Mouse (Mus musculus) limb, embryonic 14.5 days (tissue): ENCODE results near the gene Mthfd1. TPM values are rescaled to one million over a fixed set of nuclear protein-coding genes. Genes with fewer than 3 reads are reported as not detected.

Source experiments
- ATAC-seq: fragments of 200-750 bp; cut with Nextera tagmentation; 2 replicates; pipeline ENCODE4 v1.8.0; 2017; ENCODE audit warnings: low read depth, moderate number of reproducible peaks, moderate TSS enrichment; ENCODE audit not compliant: low FRiP score
- DNase-seq: peaks from one replicate; pipeline ENCODE4 v3.0.0-alpha.2; 2015; ENCODE audit warnings: low spot score
- H3K27ac ChIP-seq: fragments of 300-500 bp; sonication (generic); replicated peaks from 2 replicates; pipeline ENCODE4 v1.5.1; 2014; ENCODE audit warnings: low read depth, mild to moderate bottlenecking, low read length, moderate library complexity, mixed read lengths
- H3K27me3 ChIP-seq: fragments of 300-500 bp; sonication (generic); 2 replicates; pipeline ENCODE4 v1.6.1; 2014; ENCODE audit warnings: low read length, mixed read lengths; ENCODE audit not compliant: control insufficient read depth, insufficient read depth
- H3K36me3 ChIP-seq: fragments of 300-500 bp; sonication (generic); 2 replicates; pipeline ENCODE4 v1.6.1; 2014; ENCODE audit warnings: mild to moderate bottlenecking, low read length, moderate library complexity, mixed read lengths; ENCODE audit not compliant: control insufficient read depth, insufficient read depth
- H3K4me1 ChIP-seq: fragments of 300-500 bp; sonication (generic); 2 replicates; pipeline ENCODE4 v1.6.1; 2014; ENCODE audit warnings: antibody characterized with exemption, low read length, mixed read lengths; ENCODE audit not compliant: control insufficient read depth, insufficient read depth
- H3K4me2 ChIP-seq: fragments of 300-500 bp; sonication (generic); replicated peaks from 2 replicates; pipeline ENCODE4 v1.6.1; 2014; ENCODE audit warnings: low read depth, mild to moderate bottlenecking, low read length, moderate library complexity; ENCODE audit not compliant: severe bottlenecking
- H3K4me3 ChIP-seq: fragments of 300-500 bp; sonication (generic); replicated peaks from 2 replicates; pipeline ENCODE4 v1.5.1; 2014; ENCODE audit warnings: low read length
- H3K9ac ChIP-seq: fragments of 300-500 bp; sonication (generic); 2 replicates; pipeline ENCODE4 v1.6.1; 2014; ENCODE audit warnings: mild to moderate bottlenecking, low read depth, low read length, moderate library complexity; ENCODE audit not compliant: severe bottlenecking
- H3K9me3 ChIP-seq: fragments of 300-500 bp; sonication (generic); 2 replicates; pipeline ENCODE4 v1.6.1; 2016; ENCODE audit warnings: low read length; ENCODE audit not compliant: control insufficient read depth
- POLR2A ChIP-seq: fragments of 200-500 bp; IDR thresholded peaks from 2 replicates; pipeline ENCODE4 v1.8.0; 2012; ENCODE audit warnings: inconsistent platforms, mild to moderate bottlenecking, moderate library complexity, borderline replicate concordance; ENCODE audit not compliant: insufficient read depth, insufficient read length; ENCODE audit errors: extremely low read depth
- WGBS: fragments of 180-500 bp; shearing (Covaris S2); extraction: QIAGEN DNeasy Blood & Tissue Kit; methylation state at CpG from one replicate; pipeline ENCODE4 v1.1.7; 2014; 5-methylcytosine and 5-hydroxymethylcytosine counted together
- polyA plus RNA-seq, 2 experiments: library from polyadenylated mRNA; depleted of rRNA in 1 of 2; stranded (reverse) in 1 of 2; unstranded in 1 of 2; fragments of >200 nt; fragmentation: Nextera tagmentation in 1 of 2; extraction: Ambion mirVana in 1 of 2; gene quantifications; 2 replicates each; pipeline versions ENCODE4 v1.2.1 to v1.2.3; 2012 to 2014

Gene Mthfd1
- polyA plus RNA-seq, 2 experiments: 49.5 to 62.7 TPM

DNA sequence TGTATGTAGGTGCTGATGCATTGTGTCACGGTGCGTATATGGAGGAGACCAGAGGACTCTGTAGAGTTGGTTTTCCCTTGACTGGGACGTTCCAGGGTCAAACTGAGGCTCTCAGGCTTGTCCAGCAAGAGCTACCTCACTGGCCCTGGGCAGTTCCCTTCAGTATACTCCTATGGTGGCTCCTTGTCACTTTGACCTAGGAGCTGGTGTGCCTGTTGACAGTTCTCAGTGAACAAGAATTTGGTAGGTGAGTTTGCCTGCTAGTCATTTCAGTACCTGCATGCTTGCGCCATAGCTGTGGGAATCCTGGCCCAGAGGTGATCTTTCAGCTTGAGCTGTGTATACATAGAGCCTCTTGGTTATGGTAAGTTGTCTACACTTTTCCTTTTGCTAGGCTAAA is 7.8 kb downstream of the Mthfd1 start:
- H3K4me3 ChIP-seq: no peak overlapping the region
- WGBS: 88% methylated on average over 4 of the region's 4 CpGs
- H3K36me3 ChIP-seq: no peaks in the 10 kb centered on the region
- no peaks in the 10 kb centered on the region for H3K27me3 ChIP-seq
- H3K27ac ChIP-seq: no peak overlapping the region
- H3K4me1 ChIP-seq: no peaks in the 10 kb centered on the region
- ATAC-seq (no peak), DNase-seq (no peak)
- H3K4me2 ChIP-seq: no peak overlapping the region
- H3K9me3 ChIP-seq: no peaks in the 10 kb centered on the region
- no peak for TF ChIP-seq POLR2A
- H3K9ac ChIP-seq: no peak overlapping the region

GRCm38 (mm10) chr12:76263876-76264275 is 8.8 kb downstream of the Mthfd1 start:
- Histone ChIP-seq H3K4me1 (no peaks in the 10 kb centered on the region), H3K9me3 (no peaks in the 10 kb centered on the region), H3K4me2 (no peak overlapping the region), H3K36me3 (no peaks in the 10 kb centered on the region), H3K27ac (no peak overlapping the region), H3K4me3 (no peak overlapping the region), H3K9ac (no peak overlapping the region), H3K27me3 (no peaks in the 10 kb centered on the region)
- DNase-seq (no peak), ATAC-seq (no peak)
- WGBS: 75% methylated on average over 1 of the region's 1 CpGs
- no peak for TF ChIP-seq POLR2A

- 89% methylated on average over 9 of the region's 9 CpGs for WGBS
- DNase-seq (no peak), ATAC-seq (no peak)
- Histone ChIP-seq H3K4me1 (no peaks in the 10 kb centered on the region), H3K4me2 (no peak overlapping the region), H3K9ac (no peak overlapping the region), H3K27me3 (no peaks in the 10 kb centered on the region), H3K27ac (no peak overlapping the region), H3K4me3 (no peak overlapping the region), H3K36me3 (no peaks in the 10 kb centered on the region), H3K9me3 (no peaks in the 10 kb centered on the region)
- TF ChIP-seq POLR2A: no peak
Observed at GRCm38 (mm10) chr12:76264325-76264965, 9.3 kb downstream of the Mthfd1 start.

GRCm38 (mm10) chr12:76265001-76265400 is 9.9 kb downstream of the Mthfd1 start:
- DNase-seq: no peak
- Histone ChIP-seq H3K27me3 (no peaks in the 10 kb centered on the region), H3K27ac (no peak overlapping the region), H3K9ac (no peak overlapping the region), H3K4me2 (no peak overlapping the region), H3K36me3 (no peaks in the 10 kb centered on the region), H3K4me1 (no peaks in the 10 kb centered on the region), H3K4me3 (no peak overlapping the region), H3K9me3 (no peaks in the 10 kb centered on the region)
- no peak for ATAC-seq
- WGBS: 77% methylated on average over 6 of the region's 6 CpGs
- TF ChIP-seq POLR2A: no peak

DNA sequence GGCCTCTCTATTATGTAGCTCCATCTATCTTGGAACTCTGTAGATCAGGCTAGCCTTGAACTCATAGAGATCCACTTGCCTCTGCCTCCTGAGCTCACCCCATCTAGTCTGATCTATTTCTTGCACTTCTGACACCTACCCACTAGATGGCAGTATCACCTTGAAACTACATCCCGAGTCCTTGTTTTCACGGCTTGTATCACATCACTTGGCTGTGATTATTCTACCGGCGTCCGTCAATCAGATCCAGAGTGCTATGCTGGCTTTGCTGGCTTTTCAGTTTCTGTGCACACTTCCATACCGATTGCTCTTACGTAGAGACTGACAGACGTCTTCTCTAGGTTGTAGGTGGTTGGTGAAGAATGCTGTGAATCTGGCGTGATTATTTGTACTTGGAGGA is 11.8 kb downstream of the Mthfd1 start:
- Histone ChIP-seq H3K4me3 (no peak overlapping the region), H3K9me3 (no peaks in the 10 kb centered on the region), H3K4me2 (no peak overlapping the region), H3K36me3 (peaks cover 8% of the 10 kb centered on the region; the same call in 1 of the 2 replicates), H3K27ac (no peak overlapping the region), H3K9ac (no peak overlapping the region), H3K4me1 (no peaks in the 10 kb centered on the region), H3K27me3 (no peaks in the 10 kb centered on the region)
- no peak for ATAC-seq
- DNase-seq: no peak
- no peak for TF ChIP-seq POLR2A
- 80% methylated on average over 9 of the region's 9 CpGs for WGBS
